Mouse (Mus musculus) kidney, postnatal 4 days (tissue): ENCODE results near the gene Cnksr1.

Experiments
- DNase-seq, 2 experiments: peaks; one replicate each; pipeline ENCODE4 v3.0.0; 2021; ENCODE audit warnings: mixed read lengths in 2 of 2

The Cnksr1 gene

DNA sequence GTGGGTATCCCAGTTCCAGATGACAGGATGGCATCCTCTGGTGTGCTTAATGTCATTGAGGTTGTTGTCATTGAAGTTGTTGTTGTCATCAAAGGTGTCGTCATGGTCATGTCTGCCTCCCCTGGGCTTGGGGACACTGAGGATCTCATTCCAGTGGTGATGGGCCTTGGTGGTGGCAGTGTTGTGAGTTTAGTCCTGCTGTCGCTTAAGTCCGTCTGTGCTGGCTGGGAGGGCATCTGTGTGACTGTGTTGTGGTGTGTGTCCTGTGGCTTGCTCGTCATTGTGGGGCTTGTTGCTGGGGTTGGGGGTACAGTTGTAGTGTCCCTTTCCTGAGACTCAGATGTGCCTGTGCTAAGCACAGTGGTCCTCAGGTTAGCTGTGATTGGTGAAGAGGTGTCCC lies 35.3 kb downstream of the Cnksr1 start, which contains the start of gene Gm7534:
Gene Gm7534 (minus strand): TSS at position 101 of the 400 bp plus-strand sequence.
- no peak for DNase-seq

DNA sequence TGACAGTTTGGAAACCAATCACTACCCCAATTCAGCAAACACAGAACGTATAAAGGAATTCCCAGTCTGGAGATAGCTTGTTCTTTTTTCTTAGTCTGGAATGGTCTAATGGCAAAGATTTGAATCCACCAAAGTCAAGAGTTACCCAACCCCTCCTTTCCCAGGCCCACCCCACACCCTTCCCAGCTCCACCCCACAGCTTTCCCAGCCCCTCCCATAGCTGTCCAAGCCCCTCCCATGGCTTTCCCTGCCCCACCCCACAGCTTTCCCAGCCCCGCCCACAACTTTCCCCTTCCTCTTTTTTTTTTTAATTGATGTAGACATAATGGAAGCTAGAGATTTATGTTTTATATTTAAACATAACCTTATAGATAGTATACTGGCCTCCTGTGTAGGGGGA lies 38.8 kb downstream of the Cnksr1 start:
- no peak for DNase-seq

DNA sequence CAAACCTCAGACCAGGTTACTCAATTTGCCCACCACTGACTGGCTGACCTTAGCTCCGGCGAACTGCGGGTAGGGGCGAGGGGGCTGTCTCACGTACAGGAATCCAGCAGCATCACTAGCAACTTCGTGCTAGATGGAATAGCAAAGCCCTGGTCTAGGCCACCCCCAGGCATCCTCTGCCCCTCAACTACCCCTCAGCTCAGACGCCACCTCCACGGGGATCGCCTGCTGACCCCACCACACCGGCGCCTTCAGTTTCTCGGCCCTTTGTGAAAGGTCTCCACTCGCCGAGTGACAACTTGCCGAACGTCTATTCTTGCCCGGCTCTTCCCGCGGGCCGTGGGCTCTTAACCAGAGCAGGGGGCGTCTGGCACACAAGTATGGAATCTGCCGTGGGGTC lies 51.9 kb downstream of the Cnksr1 start:
- DNase-seq, result no peak

DNA sequence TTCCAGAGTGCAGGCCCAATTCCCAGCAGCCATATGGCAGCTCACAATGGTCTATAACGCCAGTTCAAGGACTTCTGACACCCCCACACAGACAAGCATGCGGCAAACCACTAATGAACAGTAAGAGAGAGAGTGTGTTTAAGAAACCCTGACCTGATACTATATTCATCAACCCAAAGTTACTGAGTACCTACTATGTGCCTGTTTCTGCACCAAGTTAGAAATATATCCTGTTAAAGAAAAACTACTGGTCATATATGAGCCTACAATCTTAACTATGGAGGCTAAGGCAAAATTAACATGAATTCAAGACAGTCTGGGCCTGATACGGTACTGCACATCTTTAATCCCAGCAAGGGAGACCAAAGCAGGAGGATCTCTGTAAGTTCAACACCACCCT lies 52.6 kb downstream of the Cnksr1 start:
- DNase-seq, result no peak

DNA sequence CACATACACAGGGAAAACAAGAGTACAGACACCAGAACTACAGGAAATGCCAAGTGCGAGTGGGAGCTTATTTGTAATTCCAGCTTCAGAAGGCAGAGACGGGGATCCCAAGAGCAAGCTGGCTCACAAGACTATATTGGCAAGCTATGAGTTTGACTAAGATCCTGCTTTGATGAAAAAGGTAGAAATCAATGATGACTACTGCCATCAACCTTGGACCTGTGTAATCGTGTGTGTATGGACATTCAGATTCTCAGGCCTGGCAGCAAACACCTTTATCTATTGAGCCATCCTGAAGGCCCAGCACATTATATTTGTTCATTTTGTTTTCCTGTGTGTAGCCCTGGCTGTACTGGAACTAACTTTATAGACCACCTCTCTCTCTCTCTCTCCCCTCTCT lies 54.5 kb downstream of the Cnksr1 start:
- no peak for DNase-seq

DNA sequence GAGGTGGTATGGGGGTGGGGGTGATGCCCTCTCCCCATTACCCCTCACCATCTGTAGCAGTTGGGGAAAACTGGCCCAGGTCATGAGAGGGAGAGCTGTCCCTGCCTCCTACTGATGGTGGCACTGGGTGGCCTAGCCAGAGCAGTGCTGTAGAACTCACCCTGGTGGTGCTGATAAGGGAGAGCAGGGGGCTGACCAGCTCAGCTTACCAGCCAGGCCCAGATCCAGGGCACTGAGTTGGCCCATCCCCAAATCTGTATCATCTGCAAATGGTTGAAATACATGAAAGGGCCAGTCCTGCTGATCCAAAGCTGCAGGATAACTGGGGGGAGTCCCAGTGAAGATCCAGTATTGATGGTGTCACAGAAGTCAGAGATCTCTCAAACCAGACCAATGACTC lies 56.4 kb downstream of the Cnksr1 start:
- no peak for DNase-seq

DNA sequence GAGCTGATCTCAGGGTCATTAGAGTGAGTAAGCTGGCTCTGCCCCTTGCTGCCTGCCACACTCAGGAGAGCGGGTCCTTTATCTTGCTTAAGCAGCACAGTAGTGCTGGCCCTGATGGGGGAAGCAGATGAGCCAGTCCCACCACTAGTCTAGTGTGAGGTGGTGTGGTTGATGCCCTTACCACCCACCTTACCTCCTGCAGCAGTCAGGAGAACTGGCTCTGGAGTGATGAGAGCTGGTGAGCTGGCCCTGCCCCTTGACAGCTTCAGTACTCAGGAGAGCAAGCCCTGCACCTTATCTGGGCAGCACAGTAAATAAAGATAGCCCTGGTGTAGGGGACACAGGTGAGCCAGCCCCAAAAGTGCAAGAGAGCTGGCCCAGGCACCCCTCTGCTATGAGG lies 57.1 kb downstream of the Cnksr1 start:
- DNase-seq, result no peak
